Mouse (Mus musculus) heart, embryonic 12.5 days (tissue): ENCODE measurements around the gene Mavs. TPM values are rescaled to one million over a fixed set of nuclear protein-coding genes. Genes with fewer than 3 reads are reported as not detected.

ENCODE experiments used
- ATAC-seq: fragments of 200-750 bp; cut with Nextera tagmentation; 2 replicates; pipeline ENCODE4 v1.8.0; 2017; ENCODE audit warnings: moderate TSS enrichment, moderate library complexity; ENCODE audit not compliant: insufficient number of reproducible peaks, low FRiP score
- H3K27ac ChIP-seq: fragments of 300-500 bp; sonication (generic); 2 replicates; pipeline ENCODE4 v1.5.1; 2016; ENCODE audit warnings: mild to moderate bottlenecking, moderate library complexity; ENCODE audit not compliant: poor library complexity, severe bottlenecking
- H3K27me3 ChIP-seq: fragments of 300-500 bp; sonication (generic); replicated peaks from 2 replicates; pipeline ENCODE4 v1.6.1; 2016; ENCODE audit warnings: mild to moderate bottlenecking, moderate library complexity
- H3K36me3 ChIP-seq: fragments of 300-500 bp; sonication (generic); 2 replicates; pipeline ENCODE4 v1.6.1; 2016; ENCODE audit warnings: mild to moderate bottlenecking, moderate library complexity
- H3K4me1 ChIP-seq: fragments of 300-500 bp; sonication (generic); replicated peaks from 2 replicates; pipeline ENCODE4 v1.6.1; 2016; ENCODE audit warnings: mild to moderate bottlenecking
- H3K4me2 ChIP-seq: fragments of 300-500 bp; sonication (generic); 2 replicates; pipeline ENCODE4 v1.6.1; 2016; ENCODE audit warnings: mild to moderate bottlenecking, moderate library complexity
- H3K4me3 ChIP-seq: fragments of 300-500 bp; sonication (generic); 2 replicates; pipeline ENCODE4 v1.5.1; 2016; ENCODE audit warnings: mild to moderate bottlenecking
- H3K9ac ChIP-seq: fragments of 300-500 bp; sonication (generic); 2 replicates; pipeline ENCODE4 v1.6.1; 2016; ENCODE audit warnings: mild to moderate bottlenecking, moderate library complexity
- H3K9me3 ChIP-seq: fragments of 300-500 bp; sonication (generic); replicated peaks from 2 replicates; pipeline ENCODE4 v1.6.1; 2016; ENCODE audit warnings: mild to moderate bottlenecking, moderate library complexity
- WGBS: fragments of 180-500 bp; shearing (Covaris S2); methylation state at CpG from one replicate; pipeline ENCODE4 v1.1.7; 2016; 5-methylcytosine and 5-hydroxymethylcytosine counted together
- polyA plus RNA-seq: library from polyadenylated mRNA; unstranded; fragments of >200 nt; fragmentation: Nextera tagmentation; extraction: Ambion mirVana; gene quantifications from 2 replicates; pipeline ENCODE4 v1.2.1, GENCODE M21; 2016

Mavs gene
- 20.3 and 20.6 TPM in 2 replicates for polyA plus RNA-seq

- WGBS: 13% methylated on average over 29 of the region's 29 CpGs
- H3K9me3 ChIP-seq: no peaks in the 10 kb centered on the region
- H3K9ac ChIP-seq: peak within 1 kb of the TSS; percentile 88
Observed at GRCm38 (mm10) chr2:131233307-131234126, at the start of gene Mavs. Gene Mavs (plus strand): TSS chr2:131234063.

GRCm38 (mm10) chr2:131186343-131186742 lies 47.5 kb upstream of the Mavs start:
- Histone ChIP-seq H3K27ac (peak overlapping the region; percentile 86), H3K9ac (peak overlapping the region; percentile 74), H3K27me3 (no peaks in the 10 kb centered on the region), H3K4me1 (peaks cover 40% of the 10 kb centered on the region), H3K36me3 (peaks cover 11% of the 10 kb centered on the region; the same call in 1 of the 2 replicates), H3K4me2 (peak overlapping the region; percentile 76), H3K9me3 (no peaks in the 10 kb centered on the region), H3K4me3 (peak overlapping the region; percentile 59)
- peak; percentile 59 for ATAC-seq
- WGBS: 0% methylated on average over 14 of the region's 14 CpGs

More at GRCm38 (mm10) chr2:131233307-131234126, at the start of gene Mavs:
- H3K27me3 ChIP-seq: no peaks in the 10 kb centered on the region
- peak; percentile 100 for ATAC-seq
- peaks cover 19% of the 10 kb centered on the region for H3K4me1 ChIP-seq
- H3K4me3 ChIP-seq: peak within 1 kb of the TSS; percentile 73
- peak within 1 kb of the TSS; percentile 67 for H3K27ac ChIP-seq
- peaks cover 4% of the 10 kb centered on the region for H3K36me3 ChIP-seq
- H3K4me2 ChIP-seq: peak within 1 kb of the TSS; percentile 91

- peak within 1 kb of the TSS; percentile 86 for H3K27ac ChIP-seq
- H3K4me1 ChIP-seq: peaks cover 40% of the 10 kb centered on the region
- H3K4me3 ChIP-seq: peak within 1 kb of the TSS; percentile 59
- peak within 1 kb of the TSS; percentile 74 for H3K9ac ChIP-seq
- under 1% methylated on average over 39 of the region's 43 CpGs for WGBS
- H3K36me3 ChIP-seq: peaks cover 18% of the 10 kb centered on the region
- H3K9me3 ChIP-seq: no peaks in the 10 kb centered on the region
- no peaks in the 10 kb centered on the region for H3K27me3 ChIP-seq
- ATAC-seq: peak; percentile 93
- peak within 1 kb of the TSS; percentile 76 for H3K4me2 ChIP-seq
Observed at GRCm38 (mm10) chr2:131186771-131187601, 46.9 kb upstream of the Mavs start, which contains the start of the genes Cdc25b and Spef1. Gene Cdc25b (plus strand): TSS chr2:131186949. Gene Spef1 (minus strand): TSS chr2:131187282.

GRCm38 (mm10) chr2:131187602-131187922 lies 46.3 kb upstream of the Mavs start:
- H3K36me3 ChIP-seq: peaks cover 21% of the 10 kb centered on the region
- H3K27ac ChIP-seq: 0 out of 2 replicates have a peak overlapping the region, but pooled peaks have one; percentile 86
- H3K4me3 ChIP-seq: peak overlapping the region; percentile 59
- H3K4me2 ChIP-seq: peak overlapping the region; percentile 76
- ATAC-seq: no peak
- peaks cover 40% of the 10 kb centered on the region for H3K4me1 ChIP-seq
- no peaks in the 10 kb centered on the region for H3K9me3 ChIP-seq
- WGBS: 32% methylated on average over 3 of the region's 3 CpGs
- H3K9ac ChIP-seq: peak overlapping the region; percentile 74
- H3K27me3 ChIP-seq: no peaks in the 10 kb centered on the region

- Histone ChIP-seq H3K9ac (no peak overlapping the region), H3K9me3 (no peaks in the 10 kb centered on the region), H3K4me2 (peak overlapping the region; percentile 76), H3K4me3 (peak overlapping the region; percentile 59; the same call in 1 of the 2 replicates), H3K27me3 (no peaks in the 10 kb centered on the region), H3K36me3 (peaks cover 29% of the 10 kb centered on the region), H3K27ac (no peak overlapping the region), H3K4me1 (peaks cover 40% of the 10 kb centered on the region)
- WGBS: 82% methylated on average over 5 of the region's 5 CpGs
- no peak for ATAC-seq
Observed at GRCm38 (mm10) chr2:131188311-131188710, 45.6 kb upstream of the Mavs start.

GRCm38 (mm10) chr2:131189521-131190309 lies 44.1 kb upstream of the Mavs start:
- H3K4me1 ChIP-seq: peaks cover 40% of the 10 kb centered on the region
- no peak for ATAC-seq
- peaks cover 43% of the 10 kb centered on the region for H3K36me3 ChIP-seq

GRCm38 (mm10) chr2:131190344-131191004 lies 43.4 kb upstream of the Mavs start:
- peaks cover 50% of the 10 kb centered on the region for H3K36me3 ChIP-seq
- H3K9me3 ChIP-seq: no peaks in the 10 kb centered on the region
- no peak for ATAC-seq
- H3K9ac ChIP-seq: no peak overlapping the region
- peaks cover 38% of the 10 kb centered on the region for H3K4me1 ChIP-seq
- no peak overlapping the region for H3K27ac ChIP-seq
- H3K4me3 ChIP-seq: no peak overlapping the region
- WGBS: 50% methylated on average over 10 of the region's 10 CpGs
- no peaks in the 10 kb centered on the region for H3K27me3 ChIP-seq
- H3K4me2 ChIP-seq: 0 out of 2 replicates have a peak overlapping the region, but pooled peaks have one; percentile 4

More at GRCm38 (mm10) chr2:131189521-131190309, 44.1 kb upstream of the Mavs start:
- no peak overlapping the region for H3K27ac ChIP-seq
- WGBS: 50% methylated on average over 5 of the region's 5 CpGs
- no peak overlapping the region for H3K9ac ChIP-seq
- H3K9me3 ChIP-seq: no peaks in the 10 kb centered on the region
- H3K27me3 ChIP-seq: no peaks in the 10 kb centered on the region
- H3K4me3 ChIP-seq: no peak overlapping the region
- H3K4me2 ChIP-seq: no peak overlapping the region; the same call in 1 of the 2 replicates

GRCm38 (mm10) chr2:131191005-131191390 lies 42.9 kb upstream of the Mavs start:
- Histone ChIP-seq H3K4me3 (no peak overlapping the region), H3K9ac (no peak overlapping the region), H3K4me1 (peaks cover 33% of the 10 kb centered on the region), H3K27ac (no peak overlapping the region), H3K27me3 (no peaks in the 10 kb centered on the region), H3K36me3 (peaks cover 55% of the 10 kb centered on the region), H3K4me2 (no peak overlapping the region), H3K9me3 (no peaks in the 10 kb centered on the region)
- ATAC-seq: no peak
- 76% methylated on average over 7 of the region's 7 CpGs for WGBS

GRCm38 (mm10) chr2:131196606-131197316 lies 37.1 kb upstream of the Mavs start:
- no peaks in the 10 kb centered on the region for H3K27me3 ChIP-seq
- peaks cover 68% of the 10 kb centered on the region for H3K36me3 ChIP-seq
- H3K27ac ChIP-seq: no peak overlapping the region
- no peaks in the 10 kb centered on the region for H3K4me1 ChIP-seq
- no peak for ATAC-seq
- no peak overlapping the region for H3K4me2 ChIP-seq
- 89% methylated on average over 16 of the region's 16 CpGs for WGBS
- no peaks in the 10 kb centered on the region for H3K9me3 ChIP-seq
- no peak overlapping the region for H3K9ac ChIP-seq
- H3K4me3 ChIP-seq: no peak overlapping the region

- H3K4me3 ChIP-seq: no peak overlapping the region
- H3K27ac ChIP-seq: no peak overlapping the region
Observed at GRCm38 (mm10) chr2:131200710-131201109, 33.2 kb upstream of the Mavs start.

More at GRCm38 (mm10) chr2:131200710-131201109, 33.2 kb upstream of the Mavs start:
- H3K9ac ChIP-seq: no peak overlapping the region
- ATAC-seq: no peak
- peaks cover 13% of the 10 kb centered on the region for H3K4me1 ChIP-seq
- no peaks in the 10 kb centered on the region for H3K27me3 ChIP-seq
- H3K9me3 ChIP-seq: no peaks in the 10 kb centered on the region
- peaks cover 32% of the 10 kb centered on the region for H3K36me3 ChIP-seq
- WGBS: 76% methylated on average over 2 of the region's 2 CpGs
- no peak overlapping the region for H3K4me2 ChIP-seq
